Mouse (Mus musculus) olfactory bulb, adult 2 months (tissue): ENCODE measurements at regions not wholly inside any gene's neighbourhood (a gene's known extent, or its start where the extent isn't known, plus 50 kb on each side); places are given as distances from the start of the nearest gene placed in this dataset.

Experiments used
- CTCF ChIP-seq: fragments of 200-500 bp; IDR thresholded peaks from 2 replicates; pipeline ENCODE4 v1.5.1; 2012; ENCODE audit warnings: low read depth, mild to moderate bottlenecking, low read length, moderate library complexity; ENCODE audit not compliant: insufficient read depth
- POLR2A ChIP-seq: fragments of 200-500 bp; IDR thresholded peaks from 2 replicates; pipeline ENCODE4 v1.6.1; 2012; ENCODE audit warnings: mild to moderate bottlenecking, low read depth, low read length, moderate library complexity; ENCODE audit not compliant: insufficient read depth

DNA sequence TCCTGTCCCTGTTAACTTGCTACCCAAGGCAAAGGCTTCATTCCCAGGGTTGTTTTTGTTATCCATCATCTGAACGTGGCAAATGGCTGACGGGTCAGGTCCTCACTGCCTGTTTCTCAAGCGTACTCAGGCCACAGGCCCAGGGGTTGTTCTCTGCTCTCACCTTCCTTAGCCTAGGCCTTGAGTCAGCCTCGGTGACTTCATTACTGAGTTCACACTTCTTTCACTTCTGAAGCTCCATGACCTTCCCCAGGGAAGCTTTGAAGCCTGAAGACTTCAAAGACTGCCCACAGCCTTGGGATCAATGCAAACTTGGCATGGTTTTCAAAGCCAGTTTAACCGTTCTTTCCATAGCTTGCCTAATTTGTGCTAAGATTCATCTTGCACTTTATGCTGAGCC is 145.3 kb upstream of the 9630041A04Rik start:
- no peak for TF ChIP-seq POLR2A
- TF ChIP-seq CTCF = no peak
